Mouse (Mus musculus) embryonic fibroblast, embryonic 13.5 days (primary cell): ENCODE data around the gene Lamp2.

Experiments
- CTCF ChIP-seq: IDR thresholded peaks from 2 replicates; pipeline ENCODE4 v1.5.1; 2011; ENCODE audit warnings: mild to moderate bottlenecking, control low read depth, low read length, moderate library complexity, borderline replicate concordance; ENCODE audit not compliant: insufficient read depth
- POLR2A ChIP-seq: IDR thresholded peaks from 2 replicates; pipeline ENCODE4 v1.6.1; 2011; ENCODE audit warnings: low read depth, mild to moderate bottlenecking, control low read depth, low read length, moderate library complexity

- TF ChIP-seq POLR2A (no peak), CTCF (no peak)
Measured at GRCm38 (mm10) chrX:38423096-38423495, 33.2 kb downstream of the Lamp2 start.
